Mouse (Mus musculus) MEL (cell line): ENCODE results near the gene Corin. TPM values are rescaled to one million over a fixed set of nuclear protein-coding genes. Genes with fewer than 3 reads are reported as not detected.

ENCODE experiments used
- DNase-seq: peaks from one replicate; pipeline ENCODE4 v3.0.0; 2011; ENCODE audit warnings: low read depth, low spot score
- H3K27ac ChIP-seq: 2 replicates; pipeline ENCODE4 v1.5.1; 2012; ENCODE audit warnings: low read depth, mild to moderate bottlenecking, control low read depth, low read length, moderate library complexity; ENCODE audit not compliant: control insufficient read depth
- H3K27me3 ChIP-seq, 2 experiments: fragments of 150-350 bp in 1 of 2; sonication (generic) in 1 of 2; 2 replicates each; pipeline ENCODE4 v1.6.1; 2012; ENCODE audit warnings: low read length in 2 of 2, mild to moderate bottlenecking in 2 of 2, improper control_type of control experiment in 1 of 2, moderate library complexity in 1 of 2; ENCODE audit not compliant: insufficient read depth in 2 of 2, control insufficient read depth in 1 of 2
- H3K36me3 ChIP-seq, 2 experiments: 2 replicates each; pipeline ENCODE4 v1.6.1; 2012 to 2014; ENCODE audit warnings: low read length in 2 of 2, improper control_type of control experiment in 1 of 2, inconsistent platforms in 1 of 2, mild to moderate bottlenecking in 1 of 2; ENCODE audit not compliant: insufficient read depth in 2 of 2, control insufficient read depth in 1 of 2
- H3K4me1 ChIP-seq, 2 experiments: fragments of 150-350 bp in 1 of 2; sonication (generic) in 1 of 2; 2 replicates each; pipeline ENCODE4 v1.6.1; 2012; ENCODE audit warnings: low read length in 2 of 2, improper control_type of control experiment in 1 of 2, mild to moderate bottlenecking in 1 of 2; ENCODE audit not compliant: insufficient read depth in 2 of 2, control insufficient read depth in 1 of 2
- H3K4me3 ChIP-seq, 2 experiments: fragments of 150-350 bp in 1 of 2; sonication (generic) in 1 of 2; 2 replicates each; pipeline ENCODE4 v1.5.1; 2012; ENCODE audit warnings: low read depth in 2 of 2, low read length in 2 of 2, mild to moderate bottlenecking in 2 of 2, moderate library complexity in 2 of 2, control low read depth in 1 of 2, improper control_type of control experiment in 1 of 2; ENCODE audit not compliant: control insufficient read depth in 1 of 2, insufficient read depth in 1 of 2
- H3K79me2 ChIP-seq: 2 replicates; pipeline ENCODE4 v1.6.1; 2012; ENCODE audit warnings: mild to moderate bottlenecking, low read length, moderate library complexity; ENCODE audit not compliant: control insufficient read depth, poor library complexity, insufficient read depth
- H3K9ac ChIP-seq: 2 replicates; pipeline ENCODE4 v1.6.1; 2012; ENCODE audit warnings: low read depth, mild to moderate bottlenecking, control low read depth, low read length, moderate library complexity; ENCODE audit not compliant: control insufficient read depth, poor library complexity, severe bottlenecking
- H3K9me3 ChIP-seq: fragments of 150-350 bp; sonication (generic); replicated peaks from 2 replicates; pipeline ENCODE4 v1.6.1; 2012; ENCODE audit warnings: mild to moderate bottlenecking, low read length, improper control_type of control experiment, moderate library complexity; ENCODE audit not compliant: insufficient read depth
- BHLHE40 ChIP-seq: IDR thresholded peaks from 2 replicates; pipeline ENCODE4 v1.6.1; 2012; ENCODE audit warnings: low read depth, mild to moderate bottlenecking, inconsistent platforms, low read length, improper control_type of control experiment, borderline replicate concordance
- CHD1 ChIP-seq: IDR thresholded peaks from 2 replicates; pipeline ENCODE4 v1.6.1; 2012; ENCODE audit warnings: low read depth, mild to moderate bottlenecking, inconsistent platforms, low read length, improper control_type of control experiment
- E2F4 ChIP-seq: IDR thresholded peaks from 2 replicates; pipeline ENCODE4 v1.6.1; 2011; ENCODE audit warnings: low read depth, low read length, improper control_type of control experiment, borderline replicate concordance
- GABPA ChIP-seq: IDR thresholded peaks from 2 replicates; pipeline ENCODE4 v1.6.1; 2012; ENCODE audit warnings: low read depth, mild to moderate bottlenecking, inconsistent platforms, low read length, improper control_type of control experiment, moderate library complexity
- HCFC1 ChIP-seq: IDR thresholded peaks from 2 replicates; pipeline ENCODE4 v1.6.1; 2012; ENCODE audit warnings: low read depth, mild to moderate bottlenecking, inconsistent platforms, low read length, improper control_type of control experiment, moderate library complexity
- KAT2A ChIP-seq: conservative IDR thresholded peaks from 2 replicates; pipeline ENCODE4 v1.6.1; 2012; ENCODE audit warnings: low read depth, low read length, improper control_type of control experiment, inconsistent platforms
- MYC ChIP-seq: IDR thresholded peaks from 2 replicates; pipeline ENCODE4 v1.6.1; 2011; ENCODE audit warnings: low read depth, mild to moderate bottlenecking, low read length, improper control_type of control experiment, moderate library complexity
- NELFE ChIP-seq: IDR thresholded peaks from 2 replicates; pipeline ENCODE4 v1.6.1; 2011; ENCODE audit warnings: low read depth, low read length, improper control_type of control experiment
- POLR2A ChIP-seq, 2 experiments: IDR thresholded peaks; 2 replicates each; pipeline ENCODE4 v1.6.1; 2011 to 2012; ENCODE audit warnings: low read length in 2 of 2, mild to moderate bottlenecking in 2 of 2, control low read depth in 1 of 2, improper control_type of control experiment in 1 of 2, low read depth in 1 of 2, moderate library complexity in 1 of 2; ENCODE audit not compliant: control insufficient read depth in 1 of 2, insufficient read depth in 1 of 2, poor library complexity in 1 of 2
- POLR2AphosphoS2 ChIP-seq: IDR thresholded peaks from 2 replicates; pipeline ENCODE4 v1.6.1; 2011; ENCODE audit warnings: low read length, improper control_type of control experiment
- RAD21 ChIP-seq: IDR thresholded peaks from 2 replicates; pipeline ENCODE4 v1.6.1; 2011; ENCODE audit warnings: mild to moderate bottlenecking, low read depth, low read length, improper control_type of control experiment
- RCOR1 ChIP-seq: IDR thresholded peaks from 2 replicates; pipeline ENCODE4 v1.6.1; 2012; ENCODE audit warnings: low read depth, mild to moderate bottlenecking, inconsistent platforms, low read length, improper control_type of control experiment
- SMC3 ChIP-seq: IDR thresholded peaks from 2 replicates; pipeline ENCODE4 v1.6.1; 2011; ENCODE audit warnings: low read depth, low read length, improper control_type of control experiment
- TAL1 ChIP-seq: IDR thresholded peaks from 2 replicates; pipeline ENCODE4 v1.6.1; 2012; ENCODE audit warnings: mild to moderate bottlenecking, inconsistent platforms, low read length, moderate library complexity, mixed read lengths
- UBTF ChIP-seq: IDR thresholded peaks from 2 replicates; pipeline ENCODE4 v1.6.1; 2012; ENCODE audit warnings: low read depth, mild to moderate bottlenecking, inconsistent platforms, low read length, improper control_type of control experiment, moderate library complexity, borderline replicate concordance; ENCODE audit not compliant: insufficient read depth
- USF1 ChIP-seq: IDR thresholded peaks from 2 replicates; pipeline ENCODE4 v1.6.1; 2014; ENCODE audit warnings: low read depth, mild to moderate bottlenecking, inconsistent platforms, low read length, improper control_type of control experiment, moderate library complexity
- USF2 ChIP-seq, 2 experiments: IDR thresholded peaks; 2 replicates each; pipeline ENCODE4 v1.6.1; 2011 to 2012; ENCODE audit warnings: improper control_type of control experiment in 2 of 2, low read length in 2 of 2, borderline replicate concordance in 1 of 2, inconsistent platforms in 1 of 2, low read depth in 1 of 2, mild to moderate bottlenecking in 1 of 2; ENCODE audit not compliant: insufficient read depth in 1 of 2
- ZC3H11A ChIP-seq: IDR thresholded peaks from 2 replicates; pipeline ENCODE4 v1.6.1; 2012; ENCODE audit warnings: low read depth, mild to moderate bottlenecking, inconsistent platforms, low read length, improper control_type of control experiment
- ZKSCAN1 ChIP-seq: IDR thresholded peaks from 2 replicates; pipeline ENCODE4 v1.6.1; 2012; ENCODE audit warnings: low read depth, mild to moderate bottlenecking, inconsistent platforms, low read length, improper control_type of control experiment, moderate library complexity
- polyA plus RNA-seq, 2 experiments: library from polyadenylated mRNA; stranded (reverse) in 1 of 2; unstranded in 1 of 2; fragments of >175 nt in 1 of 2; fragments of >200 nt in 1 of 2; gene quantifications; 2 replicates each; pipeline versions ENCODE4 v1.2.1 to v1.2.4; 2012; ENCODE audit warnings: low replicate concordance in 2 of 2, low read depth in 1 of 2; ENCODE audit not compliant: insufficient read length in 2 of 2, insufficient read depth in 1 of 2, missing spikeins in 1 of 2
- total RNA-seq: library from RNA; depleted of rRNA; stranded (reverse); fragments of 300-350 nt; gene quantifications from 2 replicates; pipeline ENCODE4 v1.2.3, GENCODE M21; 2012

Corin gene
- total and polyA plus RNA-seq, 3 experiments = not detected

DNA sequence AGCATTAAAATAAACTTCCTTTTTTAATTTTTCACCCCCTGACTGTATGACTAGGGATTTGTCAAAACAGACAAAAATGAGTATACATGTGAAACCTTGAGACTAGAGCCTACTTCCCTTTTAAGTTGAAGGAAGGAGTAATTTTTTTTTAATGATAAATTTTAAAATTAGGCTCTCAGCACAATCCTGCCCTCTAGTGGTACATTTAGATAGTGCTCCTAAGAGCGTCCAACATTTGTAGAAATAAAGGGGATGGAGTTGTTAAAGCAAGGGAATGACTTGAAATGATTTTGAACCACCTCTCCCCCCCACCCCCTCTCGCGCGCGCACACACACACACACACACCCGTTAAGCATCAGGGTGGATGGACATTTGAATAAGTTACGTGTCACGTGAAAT, 234.6 kb downstream of the Corin start (continued):
- TF ChIP-seq POLR2A (IDR thresholded peaks at IDR 0.05; ENCODE audit: control insufficient read depth in 1 of 2, insufficient read depth in 1 of 2, low read depth in 1 of 2, low read length in 2 of 2, poor library complexity in 1 of 2) (no peak), ZC3H11A (peak; percentile 97), USF2 (IDR thresholded peaks at IDR 0.05; ENCODE audit: borderline replicate concordance in 1 of 2, insufficient read depth in 1 of 2, low read depth in 1 of 2, low read length in 2 of 2) (no peak), MYC (peak; percentile 50; the same call in 1 of the 2 replicates), RAD21 (peak; percentile 98), E2F4 (no peak), SMC3 (peak; percentile 96), TAL1 (no peak), GABPA (no peak), HCFC1 (no peak)

DNA sequence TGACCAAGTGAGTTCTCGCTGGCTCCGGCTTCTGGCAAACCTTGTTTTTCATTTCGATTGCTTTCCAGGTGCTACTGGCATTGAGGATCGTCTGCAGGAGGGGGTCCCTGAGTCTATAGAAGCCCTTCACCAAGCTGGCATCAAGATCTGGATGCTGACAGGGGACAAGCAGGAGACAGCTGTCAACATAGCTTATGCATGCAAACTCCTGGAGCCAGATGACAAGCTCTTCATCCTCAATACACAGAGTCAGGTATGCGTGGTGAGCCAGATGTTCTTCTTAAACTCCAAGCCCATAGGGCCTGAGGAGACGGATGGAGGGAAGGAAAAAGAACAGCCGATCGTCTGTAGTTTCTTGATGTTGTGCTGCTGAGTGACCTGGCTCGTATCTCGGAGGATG, 235.1 kb downstream of the Corin start:
- no peak overlapping the region for H3K27ac ChIP-seq
- TF ChIP-seq CHD1 (no peak), ZKSCAN1 (no peak), UBTF (no peak), NELFE (no peak), RCOR1 (no peak), POLR2AphosphoS2 (no peak), BHLHE40 (no peak), USF1 (no peak), KAT2A (no peak)
- H3K9me3 ChIP-seq = no peaks in the 10 kb centered on the region
- no peaks in the 10 kb centered on the region for H3K79me2 ChIP-seq
- no peaks in the 10 kb centered on the region for H3K4me1 ChIP-seq
- no peak overlapping the region for H3K4me3 ChIP-seq
- no peaks in the 10 kb centered on the region for H3K27me3 ChIP-seq
- no peak overlapping the region for H3K9ac ChIP-seq
- H3K36me3 ChIP-seq = no peaks in the 10 kb centered on the region
- DNase-seq = no peak

DNA sequence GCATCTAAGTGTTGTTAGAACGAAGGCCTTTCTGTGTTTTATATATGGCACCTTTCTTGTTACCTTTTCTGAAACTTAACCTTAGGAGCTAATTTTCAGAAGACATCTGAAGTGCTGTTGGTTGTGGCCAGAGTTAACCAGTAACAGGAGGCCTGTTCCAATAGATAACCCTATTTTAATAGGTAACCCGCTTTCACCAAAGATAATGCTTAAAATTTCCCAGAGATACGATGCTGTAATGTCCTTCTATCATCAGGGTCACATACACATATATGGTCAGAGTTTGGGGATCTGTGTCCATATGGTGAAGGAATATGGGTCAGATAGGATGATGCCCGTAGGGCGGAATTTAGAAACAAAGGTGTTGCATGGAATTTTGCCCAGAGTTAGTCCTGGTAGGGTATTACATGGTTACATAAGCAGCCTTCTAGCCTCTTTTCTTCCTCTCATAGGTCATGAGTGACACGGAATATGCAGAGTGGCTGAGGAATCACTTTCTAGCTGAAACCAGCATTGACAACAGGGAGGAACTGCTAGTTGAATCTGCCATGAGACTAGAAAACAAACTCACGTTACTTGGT, 237.2 kb downstream of the Corin start:
- Histone ChIP-seq H3K4me3 (no peak overlapping the region), H3K79me2 (no peaks in the 10 kb centered on the region), H3K36me3 (no peaks in the 10 kb centered on the region)
- no peak for DNase-seq
- no peak for TF ChIP-seq RAD21
- TF ChIP-seq, all 39 proteins: peak for 0
- no peaks in the 10 kb centered on the region for H3K9me3 ChIP-seq
- no peaks in the 10 kb centered on the region for H3K4me1 ChIP-seq
- no peak overlapping the region for H3K27ac ChIP-seq
- no peak overlapping the region for H3K9ac ChIP-seq
- H3K27me3 ChIP-seq = no peaks in the 10 kb centered on the region
